Mouse (Mus musculus) ovary, adult 10 weeks (tissue): ENCODE measurements around the gene Mut. TPM values are rescaled to one million over a fixed set of nuclear protein-coding genes. Genes with fewer than 3 reads are reported as not detected.

Source experiments
- polyA plus RNA-seq: library from polyadenylated mRNA; stranded (reverse); fragments of 350-450 nt; fragmentation: Illumina TruSeq; extraction: RNeasy Lipid Tissue Mini Kit (QIAGEN cat#74804); gene quantifications from one replicate; pipeline ENCODE4 v1.2.3, GENCODE M21; 2014

Gene Mut
- polyA plus RNA-seq, result 93.1 TPM

DNA sequence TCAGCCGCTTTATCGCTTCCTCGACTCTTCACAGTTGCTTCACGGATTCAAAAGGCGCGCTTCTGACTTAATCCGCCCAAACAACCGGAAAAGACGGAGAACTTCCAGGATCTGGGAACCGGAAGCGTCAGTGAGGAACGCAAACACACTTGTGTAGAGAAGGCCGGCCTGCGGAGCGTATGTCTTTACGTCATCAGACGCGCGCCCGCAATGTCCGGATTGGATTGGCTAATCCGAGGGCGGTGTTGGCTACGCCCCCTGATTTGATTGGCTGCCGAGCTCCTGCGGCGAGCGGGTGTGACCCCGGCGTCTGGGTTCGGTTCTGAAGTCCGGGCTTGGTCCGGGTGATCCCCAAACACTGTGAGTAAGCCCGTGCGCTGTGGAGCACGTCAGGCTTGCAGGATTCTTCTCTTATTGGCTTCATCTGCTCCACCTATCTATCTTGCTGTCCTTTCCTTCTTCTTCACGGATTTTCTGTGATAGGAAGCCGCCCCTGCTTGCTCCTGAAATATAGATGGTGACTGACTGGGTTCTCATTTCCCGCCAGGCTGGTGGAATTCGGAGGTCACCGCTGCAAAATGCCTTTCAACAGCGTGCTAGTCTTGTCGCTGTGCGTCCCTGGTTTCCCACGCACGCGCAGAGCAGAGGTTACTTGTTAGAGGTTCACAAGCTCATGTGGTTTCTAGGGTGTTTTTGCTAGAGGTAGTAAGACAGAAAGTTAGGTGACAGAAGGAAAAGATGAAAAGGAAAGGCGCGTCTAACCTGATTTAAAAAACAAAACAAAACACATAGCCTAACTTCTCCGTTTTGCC is at the start of gene Mut, which contains the start of gene Cenpq:
Gene Mut, plus strand, starts transcription at position 266 of the 812 bp plus-strand sequence.
Gene Cenpq, minus strand, starts transcription at position 628 of the 812 bp plus-strand sequence.

DNA sequence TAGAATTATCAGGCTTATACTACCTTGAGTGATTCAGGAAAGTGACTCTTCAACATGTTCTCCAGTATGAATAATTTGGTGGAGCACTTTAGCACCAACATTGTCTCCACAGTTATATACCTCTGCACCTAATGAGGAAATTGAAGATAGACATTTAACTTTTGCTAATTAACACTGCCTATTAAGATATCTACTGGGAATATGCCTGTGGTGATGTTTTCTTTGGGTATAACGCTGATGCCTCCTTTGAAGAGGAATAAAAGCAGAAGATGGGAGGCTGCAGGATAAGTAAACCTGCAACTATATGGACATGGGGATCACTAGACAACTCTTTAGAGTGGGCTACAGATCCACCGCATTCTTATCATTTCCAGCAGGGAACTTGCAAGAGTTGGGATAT is 20.2 kb upstream of the Mut start, which contains the start of gene Glyatl3:
Gene Glyatl3, minus strand, starts transcription at position 101 of the 400 bp plus-strand sequence.

Other genes starting within 250 kb of the Mut start
- gene Esp1, start 207.6 kb upstream of the Mut start, polyA plus RNA-seq, result not detected
- gene Crisp2, start 127.7 kb upstream of the Mut start, polyA plus RNA-seq, result 0.80 TPM
- gene Rhag, start 123.6 kb upstream of the Mut start, polyA plus RNA-seq, result not detected
- 2.6 TPM for gene 9130008F23Rik, start 54.1 kb upstream of the Mut start, polyA plus RNA-seq
- not detected for gene Glyatl3, start 20.3 kb upstream of the Mut start, polyA plus RNA-seq
- 86.9 TPM for gene Cenpq, start 362 bp downstream of the Mut start, polyA plus RNA-seq